Mouse (Mus musculus): Measurements from ENCODE around the gene Rnf114.

The Rnf114 gene

DNA sequence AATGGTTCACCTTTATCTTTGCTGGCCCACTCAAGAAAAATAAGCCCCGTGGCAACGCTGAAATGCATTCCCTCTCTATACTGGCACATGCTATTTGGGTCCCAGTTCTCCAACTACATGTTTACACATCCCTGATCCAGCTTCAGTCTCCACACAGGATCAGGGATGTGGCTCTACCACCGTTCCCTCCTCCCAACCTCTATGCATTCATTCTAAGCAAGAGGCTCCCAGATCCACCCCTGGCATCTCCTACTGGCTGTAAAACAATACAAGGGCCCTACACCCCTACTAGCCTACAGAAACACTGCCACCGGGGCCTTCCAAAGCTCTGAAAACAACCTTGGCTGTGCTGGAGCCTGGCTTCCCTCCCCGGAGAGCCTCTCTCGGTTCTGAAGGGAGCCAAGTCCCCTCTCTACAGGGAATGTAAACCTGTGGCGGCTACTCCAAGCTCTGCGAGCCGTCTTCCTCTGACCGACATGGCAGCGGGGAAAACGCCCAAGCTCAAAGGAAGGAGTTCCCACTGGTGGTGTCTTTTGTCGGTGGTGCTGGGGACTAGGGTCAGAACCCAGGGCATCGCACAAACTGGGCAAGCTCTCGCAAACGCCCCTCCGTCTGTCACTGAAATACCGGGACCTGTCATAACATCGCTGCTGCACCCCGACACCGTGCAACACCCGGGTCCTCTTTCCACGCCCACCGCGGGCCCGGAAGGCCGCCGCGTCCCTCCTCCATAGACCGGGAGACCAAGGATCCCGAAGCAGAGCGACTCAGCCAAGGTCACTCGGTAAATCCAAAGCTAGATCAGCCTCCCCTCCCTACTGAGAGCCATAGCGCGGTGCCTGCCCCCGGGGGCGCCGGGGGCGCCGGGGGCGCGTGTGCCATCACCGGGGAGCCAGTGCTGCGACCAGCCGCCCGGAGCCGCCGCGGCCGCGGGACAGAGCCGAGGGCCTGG is at the start of gene Rnf114:
Gene Rnf114 (plus strand): TSS at position 889 of the 952 bp plus-strand sequence.
- peak in 1 of 2 experiments; percentile 64 for DNase-seq

- DNase-seq, result no peak
Observed at GRCm38 (mm10) chr2:167443411-167444193, 48.8 kb upstream of the Rnf114 start.

DNA sequence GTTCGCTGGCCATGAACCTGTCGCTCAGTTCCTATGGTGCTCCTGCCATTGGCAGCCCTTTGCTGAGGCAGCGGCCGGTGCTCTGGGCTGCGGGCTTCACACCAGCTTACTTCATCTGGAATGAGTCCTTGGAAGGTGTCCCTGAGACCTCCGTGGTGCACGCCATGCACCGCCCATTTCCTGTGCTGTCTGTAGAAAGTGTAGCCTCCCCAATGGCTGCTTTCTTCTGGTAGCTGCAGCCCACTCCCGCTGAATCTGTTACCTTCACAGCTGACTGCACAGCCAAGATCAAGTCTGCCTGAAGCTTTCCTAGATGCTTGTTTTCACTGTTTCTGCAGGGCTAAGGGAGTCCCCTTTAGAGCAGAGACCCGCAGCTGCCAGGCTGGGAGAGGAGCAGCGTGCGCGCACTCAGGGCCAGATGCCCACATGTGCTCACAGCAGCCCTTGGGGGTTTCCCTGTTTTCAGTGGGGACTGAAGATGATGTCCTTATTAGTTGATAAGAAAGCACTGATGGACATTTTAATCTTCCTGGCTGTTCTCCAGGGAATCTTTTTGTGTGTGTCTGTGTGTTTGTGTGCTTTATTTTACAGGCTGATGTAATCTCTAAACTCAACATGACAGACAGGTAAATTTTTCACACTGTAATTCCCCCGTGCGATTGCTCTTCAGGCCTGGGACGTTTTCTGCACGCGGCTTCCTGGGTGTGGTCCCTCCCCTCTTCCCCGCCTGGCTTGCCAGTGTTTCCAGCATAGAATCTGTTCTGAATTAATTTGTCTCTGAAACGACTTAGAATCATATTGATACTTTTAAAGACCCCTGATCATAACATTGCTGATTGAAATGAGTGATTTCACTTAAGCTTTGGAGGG is 46.3 kb upstream of the Rnf114 start:
- no peak for DNase-seq

DNA sequence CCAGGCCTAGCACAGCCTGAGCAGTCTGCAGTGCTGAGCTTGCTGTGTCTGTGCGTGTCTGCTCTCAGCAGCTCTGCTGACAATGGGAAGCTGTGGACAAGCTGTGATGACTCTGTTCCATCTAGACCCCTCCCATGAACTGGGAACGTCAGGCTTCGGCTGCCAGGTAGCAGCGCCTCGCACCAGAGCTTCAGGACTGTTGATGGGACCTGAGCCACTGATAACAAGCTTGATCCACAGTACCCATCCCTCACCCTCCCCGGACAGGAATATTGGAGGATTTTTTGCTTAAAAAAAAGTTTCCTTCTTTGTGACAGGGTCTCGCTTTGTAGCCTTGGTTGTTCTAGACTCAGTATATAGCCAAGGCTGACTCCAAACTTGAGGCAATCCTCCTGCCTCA is 45.2 kb upstream of the Rnf114 start:
- DNase-seq, result no peak

DNA sequence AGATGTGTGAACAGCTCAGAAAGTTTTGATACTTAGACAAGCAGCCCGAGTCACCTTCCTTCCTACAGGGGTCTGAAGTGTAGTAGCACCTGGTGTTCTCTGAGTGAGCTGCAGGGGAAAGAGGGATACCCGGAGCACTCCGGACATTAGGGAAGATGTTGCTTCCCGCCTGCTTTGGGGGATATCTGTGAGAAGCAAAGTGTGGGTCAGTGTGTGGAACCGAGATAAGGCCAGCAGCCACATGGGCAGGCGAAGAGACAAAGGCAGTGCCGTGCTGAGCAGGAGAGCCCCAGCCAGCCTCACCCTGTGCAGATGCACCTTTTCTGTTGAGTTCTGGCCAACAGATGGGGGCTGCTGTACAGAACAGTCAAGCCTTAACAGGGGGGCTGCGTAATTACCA is 44.8 kb upstream of the Rnf114 start:
- no peak for DNase-seq

DNA sequence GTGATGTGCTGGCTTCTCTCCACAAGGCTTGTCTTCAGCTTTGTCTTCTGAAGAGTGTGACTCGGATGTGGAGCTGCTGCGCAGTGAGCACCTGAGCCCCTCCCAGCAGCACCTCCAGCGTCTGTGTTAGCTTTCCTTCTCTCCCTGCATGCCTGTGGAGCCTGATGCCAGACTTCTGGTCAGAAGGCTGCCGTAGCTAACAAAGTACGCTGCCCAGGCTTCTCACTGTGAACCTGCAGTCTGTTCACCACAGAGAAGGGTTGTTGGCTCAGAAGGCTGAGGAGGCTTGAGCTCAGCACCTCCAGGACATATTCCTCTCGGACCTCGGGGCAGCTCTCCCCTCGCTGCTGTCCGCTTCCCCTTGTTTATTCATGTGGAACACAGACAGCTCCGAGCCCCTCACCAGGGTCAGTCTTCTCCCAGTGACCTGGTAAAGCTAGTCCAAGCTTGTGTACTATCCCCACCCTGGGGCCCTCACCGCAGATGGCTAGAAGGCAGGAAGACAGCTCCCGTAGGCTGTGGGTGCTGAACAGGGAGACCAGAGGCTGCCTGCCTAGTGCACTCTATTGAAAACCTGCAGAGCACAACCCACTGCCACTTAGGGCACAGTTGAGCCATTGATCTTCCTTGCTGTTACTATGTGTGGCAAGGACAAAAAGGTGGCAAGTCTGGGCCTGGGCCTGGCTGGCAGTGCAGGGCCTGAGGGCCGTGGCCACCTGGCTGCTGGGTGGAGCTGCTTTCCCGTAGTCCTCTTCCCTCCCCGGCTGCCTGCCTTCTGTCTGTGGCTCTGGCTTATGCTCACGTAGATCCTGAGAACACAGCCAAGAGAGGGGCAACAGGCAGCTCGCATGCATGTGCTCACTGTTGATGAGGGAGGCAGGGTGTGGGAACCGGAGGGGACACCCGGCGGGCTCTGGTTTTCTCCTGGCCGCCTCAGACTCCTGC is 42.8 kb upstream of the Rnf114 start:
- DNase-seq, result no peak

- no peak for DNase-seq
Observed at GRCm38 (mm10) chr2:167450647-167451046, 41.8 kb upstream of the Rnf114 start.

- no peak for DNase-seq
Observed at GRCm38 (mm10) chr2:167453814-167454213, 38.6 kb upstream of the Rnf114 start.

DNA sequence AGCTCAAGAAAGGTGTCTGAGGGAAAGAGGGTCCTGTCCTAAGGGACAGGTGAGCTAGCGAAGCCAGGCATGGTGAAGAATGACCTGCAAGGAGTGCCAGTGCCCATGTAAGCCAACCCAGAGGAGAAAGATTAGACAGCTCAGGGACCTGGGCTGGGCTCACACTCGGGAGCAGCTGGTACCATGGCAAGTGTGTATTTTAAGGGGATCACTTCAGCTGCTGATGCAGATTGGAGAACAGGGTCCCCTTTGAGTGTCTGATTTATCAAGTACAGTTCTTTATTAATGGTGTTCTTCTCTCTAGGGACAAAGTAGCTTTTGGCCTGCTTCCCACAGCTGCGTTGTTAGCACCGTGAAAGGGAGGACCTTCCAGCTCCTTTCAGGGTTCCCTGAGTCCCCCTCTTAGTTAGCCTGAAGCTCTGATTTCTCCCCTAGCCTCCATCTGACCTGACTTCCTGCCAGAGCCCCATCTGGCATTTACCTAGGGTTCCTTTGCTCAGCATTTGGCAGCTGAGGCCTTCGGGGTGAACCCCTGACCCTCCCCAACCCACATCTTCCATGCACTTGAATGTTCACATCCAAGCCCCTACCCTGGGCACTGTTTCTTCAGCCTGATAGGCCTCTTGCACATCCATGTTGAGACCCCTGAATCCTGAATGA is 36.0 kb upstream of the Rnf114 start:
- DNase-seq, result no peak

DNA sequence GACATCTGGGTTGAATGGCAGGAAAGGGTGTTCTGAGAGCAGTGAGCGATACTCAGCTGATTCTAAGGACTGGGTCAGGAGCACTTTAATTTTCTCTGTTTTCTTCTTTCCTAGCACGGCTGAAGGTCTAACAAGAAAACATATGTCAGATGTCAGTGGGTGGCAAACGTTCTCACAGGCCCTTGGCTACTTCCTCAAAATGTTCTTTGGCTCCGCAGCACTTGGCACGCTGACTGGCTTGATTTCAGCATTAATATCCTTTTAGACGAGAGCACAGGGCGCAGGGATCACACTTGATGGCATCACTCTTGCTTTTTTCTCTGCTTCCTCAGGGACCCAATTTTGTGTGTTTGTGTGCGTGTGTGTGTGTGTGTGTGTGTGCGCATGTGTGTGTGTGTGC is 35.2 kb upstream of the Rnf114 start:
- DNase-seq, result no peak

GRCm38 (mm10) chr2:167458548-167458947 is 33.9 kb upstream of the Rnf114 start:
- DNase-seq, result no peak

- no peak for DNase-seq
Observed at GRCm38 (mm10) chr2:167459071-167459865, 33.2 kb upstream of the Rnf114 start.

- peak; percentile 43 to 46 for DNase-seq
Observed at GRCm38 (mm10) chr2:167462954-167463353, 29.5 kb upstream of the Rnf114 start.

DNA sequence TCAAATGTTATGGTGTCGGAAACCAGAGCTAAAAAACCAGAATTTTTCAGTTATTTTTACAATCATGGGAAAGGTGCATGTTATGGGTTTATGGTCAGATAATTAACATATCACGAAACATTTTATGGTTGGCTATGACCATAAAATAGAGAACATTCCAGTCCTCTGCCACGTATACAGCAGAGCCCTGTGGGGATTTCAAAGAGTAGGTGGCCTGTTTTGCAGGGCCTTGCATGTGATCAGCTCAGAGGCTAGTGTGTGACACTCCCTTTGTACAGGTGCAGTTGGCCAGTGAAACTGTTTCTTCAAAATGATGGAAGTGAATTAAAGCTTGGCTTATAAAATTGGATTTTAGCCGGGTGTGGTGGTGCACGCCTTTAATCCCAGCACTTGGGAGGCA is 28.6 kb upstream of the Rnf114 start:
- no peak for DNase-seq

- DNase-seq, result no peak
Observed at GRCm38 (mm10) chr2:167465951-167466350, 26.5 kb upstream of the Rnf114 start.

GRCm38 (mm10) chr2:167467214-167467613 is 25.2 kb upstream of the Rnf114 start:
- DNase-seq, result no peak

DNA sequence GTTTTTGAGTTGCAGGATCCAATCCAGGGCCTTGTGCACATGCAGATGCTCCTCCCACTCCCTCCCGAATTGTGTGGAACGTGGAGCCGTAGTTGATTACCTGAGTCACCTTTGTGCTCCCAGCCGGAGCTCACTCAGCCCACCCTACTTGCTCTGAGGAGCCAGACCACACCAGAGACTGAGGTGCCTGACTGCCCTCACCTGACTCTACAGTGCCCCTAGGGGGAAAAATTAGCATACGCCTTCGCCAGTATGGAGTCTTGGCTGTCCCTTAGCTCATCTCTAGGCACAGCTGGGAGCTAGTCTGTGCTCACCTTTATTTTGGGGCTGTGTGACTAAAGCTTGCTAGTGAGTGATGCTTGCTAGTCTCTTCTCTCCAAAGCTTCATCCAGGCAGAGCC is 24.0 kb upstream of the Rnf114 start:
- no peak for DNase-seq

DNA sequence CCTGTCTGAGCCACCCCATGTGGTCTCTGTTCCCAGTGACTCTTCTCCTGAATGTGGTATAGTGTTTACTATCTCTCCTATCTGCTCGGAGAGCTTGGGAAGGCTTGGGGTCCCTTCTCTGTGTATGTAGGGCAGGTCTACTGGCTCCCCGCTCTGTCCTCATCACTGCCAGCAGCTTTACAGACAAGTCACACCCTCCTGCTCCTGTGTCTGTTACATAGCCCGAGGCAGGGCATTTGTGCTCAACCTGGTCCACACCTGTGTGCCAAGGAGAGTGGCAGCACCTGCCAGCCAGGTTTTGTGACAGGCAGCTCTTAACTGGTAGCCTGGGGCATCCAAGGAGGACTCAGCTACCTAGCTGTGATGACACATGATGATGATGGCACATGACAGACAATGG is 21.8 kb upstream of the Rnf114 start:
- DNase-seq, result no peak

GRCm38 (mm10) chr2:167471585-167471984 is 20.9 kb upstream of the Rnf114 start:
- no peak for DNase-seq

DNA sequence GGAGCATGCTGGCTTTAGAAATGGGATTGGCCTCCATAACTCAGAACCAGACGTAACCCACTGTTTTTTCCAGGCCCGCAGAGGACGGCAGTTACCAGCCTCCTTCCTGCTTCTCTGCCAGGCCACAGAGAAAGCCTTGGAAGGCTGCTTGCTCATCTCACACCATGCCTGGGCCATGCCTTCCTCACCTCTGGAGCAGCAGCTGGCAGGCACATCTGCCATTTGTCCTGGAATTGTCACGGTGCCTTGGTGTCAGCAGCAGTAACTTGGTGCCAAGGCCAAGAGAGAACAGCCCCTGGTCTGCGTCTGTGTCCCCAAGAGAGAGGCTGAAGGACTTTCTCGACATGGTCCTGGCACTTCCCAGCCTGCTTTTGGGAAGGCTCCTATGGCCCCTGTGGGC is 18.2 kb upstream of the Rnf114 start:
- DNase-seq, result no peak

Measured in thymus, postnatal 36 days (tissue).